Mouse (Mus musculus): ENCODE results near the gene Tent4a.
A peak's percentile ranks its signal among the peaks of the same experiment; 100 is the strongest.

Gene Tent4a

DNA sequence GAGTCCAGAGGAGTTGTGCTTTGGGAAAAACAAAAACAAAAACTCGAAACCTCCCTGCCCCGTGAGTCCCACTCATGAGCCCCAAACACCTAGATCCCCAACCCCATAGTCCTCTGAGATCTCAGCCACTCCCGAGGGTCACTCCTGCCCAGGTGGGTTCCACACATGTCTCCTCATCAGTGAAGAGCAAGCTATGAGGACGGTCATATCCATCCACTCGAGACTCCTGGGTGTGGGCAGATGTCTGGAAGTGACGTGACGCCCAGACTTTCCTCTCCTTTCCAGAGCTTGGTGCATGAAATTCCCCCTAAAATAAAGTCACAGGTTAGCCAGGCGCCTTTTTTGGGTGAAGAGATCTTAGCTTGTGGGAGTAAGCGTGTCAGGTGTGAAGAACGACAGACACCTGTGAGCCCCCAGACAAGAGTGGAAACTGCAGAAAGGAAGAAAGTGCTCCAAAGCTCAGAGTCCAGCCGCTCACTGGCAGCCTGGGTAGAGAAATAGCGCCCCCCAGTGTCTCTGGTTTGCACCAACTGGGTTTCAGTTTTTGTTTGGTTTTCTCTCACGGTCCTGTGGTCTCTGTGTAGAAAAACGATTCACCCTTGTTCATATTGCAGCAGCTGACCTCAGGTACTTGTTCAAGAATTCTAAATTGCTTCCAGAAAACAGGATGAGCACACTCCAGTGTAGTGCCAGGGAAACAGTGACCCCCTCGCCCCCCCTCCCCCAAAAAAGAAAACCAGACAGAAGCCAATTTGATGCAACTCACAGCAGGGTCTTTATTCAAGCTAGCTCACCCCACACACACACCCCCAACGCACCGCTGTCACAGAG lies 73.6 kb downstream of the Tent4a start:
- no peak for DNase-seq

GRCm38 (mm10) chr13:69459657-69460458 lies 74.6 kb downstream of the Tent4a start:
- DNase-seq = peak; percentile 24

GRCm38 (mm10) chr13:69458891-69459290 lies 75.5 kb downstream of the Tent4a start:
- no peak for DNase-seq

- no peak for DNase-seq
These were observed 76.0 kb downstream of the Tent4a start for GRCm38 (mm10) chr13:69458461-69458860.

DNA sequence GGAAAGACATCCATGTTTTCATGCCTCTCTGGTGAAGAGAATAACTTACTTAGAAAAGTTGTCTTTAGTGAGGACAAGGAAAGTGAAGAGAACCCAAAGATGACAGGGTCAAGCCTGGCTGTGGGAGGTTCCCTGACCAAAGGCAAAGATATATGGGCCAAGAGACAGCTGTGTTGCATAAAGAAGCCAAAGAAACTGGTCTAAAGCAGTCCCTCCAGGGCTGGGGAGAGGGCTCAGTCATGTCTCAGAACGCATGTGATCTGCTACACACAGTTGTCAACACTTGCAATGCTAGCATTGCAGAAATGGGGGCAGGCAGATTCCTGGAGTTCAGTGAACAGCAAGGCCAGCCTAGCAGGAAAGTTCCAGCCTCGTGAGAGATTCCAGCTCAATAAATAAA lies 77.3 kb downstream of the Tent4a start:
- no peak for DNase-seq

DNA sequence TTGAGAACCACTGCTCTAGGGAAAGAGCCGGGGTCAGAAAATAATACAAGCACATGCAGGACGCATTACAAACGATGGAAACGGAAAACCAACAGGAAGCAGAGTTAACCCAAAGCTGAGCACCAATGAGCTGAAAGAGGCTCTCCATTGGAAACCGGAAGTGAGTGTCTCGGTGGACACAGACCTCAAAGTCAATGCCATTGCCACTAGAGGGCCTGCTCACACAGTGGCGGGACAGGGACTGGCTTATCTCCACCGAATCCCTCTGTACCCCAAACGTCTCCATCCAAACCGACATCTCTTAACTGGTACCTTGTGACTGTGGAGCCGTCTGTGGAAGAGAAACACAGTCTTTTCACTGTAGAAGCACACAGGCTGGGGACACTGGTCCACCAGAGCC lies 77.8 kb downstream of the Tent4a start:
- no peak for DNase-seq

DNA sequence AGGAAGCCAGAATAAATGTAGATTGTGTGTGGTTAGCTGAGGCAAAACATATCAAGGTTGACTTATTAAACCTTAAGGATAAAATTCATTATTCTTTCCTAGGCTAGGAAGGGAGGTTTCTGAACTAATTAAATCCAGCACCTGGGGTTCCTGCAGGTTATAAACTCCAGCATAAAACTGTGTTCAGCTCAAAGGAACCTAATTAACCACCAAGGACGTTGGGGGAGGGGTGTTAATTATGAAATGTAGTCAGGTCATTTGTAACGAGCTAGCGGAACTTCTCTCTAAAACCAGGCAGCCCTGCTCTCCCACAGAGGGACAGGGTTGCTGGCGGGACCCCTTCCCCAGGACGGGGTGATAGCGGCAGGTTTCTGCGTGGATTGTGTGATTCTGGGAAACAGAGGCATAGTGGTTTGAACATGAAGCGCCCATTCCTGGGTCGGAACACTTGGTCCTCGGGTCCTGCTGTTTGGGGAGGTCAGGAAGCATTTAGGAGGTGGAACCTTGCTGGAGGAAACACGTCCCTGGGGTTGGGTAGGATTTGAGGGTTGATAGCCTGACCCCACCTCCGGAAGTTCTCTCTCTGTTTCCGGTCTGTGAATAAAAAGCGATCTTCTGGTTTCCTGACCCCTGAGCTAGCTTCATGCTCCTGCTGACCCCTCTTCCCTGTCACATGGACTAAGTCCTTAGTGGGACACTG lies 78.8 kb downstream of the Tent4a start:
- no peak for DNase-seq
